Mouse (Mus musculus): ENCODE data around the gene Gm28269. TPM values are rescaled to one million over a fixed set of nuclear protein-coding genes. Genes with fewer than 3 reads are reported as not detected.

The Gm28269 gene
- polyA plus RNA-seq, 1 experiment from 2014 or later, result not detected

Other genes starting within 250 kb of the Gm28269 start
- 19.9 and 23.3 TPM in 2 replicates for gene Slc6a14, start 30.2 kb downstream of the Gm28269 start, polyA plus RNA-seq (2015; fragmentation: Nextera tagmentation; extraction: Ambion mirVana)